Mouse (Mus musculus) C2C12 (cell line): ENCODE data around the gene BC005561.
"Not testable (repeated sequence)": the region's sequence is repeated elsewhere in the genome, so short reads cannot be mapped to it uniquely, and the experiment has no call there.

Source experiments
- CEBPB ChIP-seq: IDR thresholded peaks from one replicate; pipeline ENCODE4 v1.6.1; 2011; ENCODE audit warnings: low read depth, mild to moderate bottlenecking, control low read depth, moderate library complexity
- CTCF ChIP-seq: IDR thresholded peaks from one replicate; pipeline ENCODE4 v1.5.1; 2011; ENCODE audit not compliant: control insufficient read depth, insufficient read depth, insufficient read length
- FOSL1 ChIP-seq: IDR thresholded peaks from one replicate; pipeline ENCODE4 v1.8.0; 2011; ENCODE audit warnings: mild to moderate bottlenecking, low read length; ENCODE audit not compliant: poor library complexity, insufficient read depth, severe bottlenecking
- MAX ChIP-seq: IDR thresholded peaks from one replicate; pipeline ENCODE4 v1.6.1; 2011; ENCODE audit warnings: mild to moderate bottlenecking, control low read depth
- MYOD1 ChIP-seq: IDR thresholded peaks from one replicate; pipeline ENCODE4 v1.6.1; 2011; ENCODE audit warnings: low read depth; ENCODE audit not compliant: control insufficient read depth, insufficient read length
- MYOG ChIP-seq: IDR thresholded peaks from one replicate; pipeline ENCODE4 v1.6.1; 2011; ENCODE audit not compliant: control insufficient read depth, insufficient read length; ENCODE audit errors: extremely low read depth
- USF1 ChIP-seq: IDR thresholded peaks from one replicate; pipeline ENCODE4 v1.6.1; 2011; ENCODE audit warnings: low read depth, mild to moderate bottlenecking, control low read depth, moderate library complexity

- TF ChIP-seq CTCF, USF1, MAX, MYOD1, MYOG, FOSL1, CEBPB: not testable (repeated sequence)
Observed at GRCm38 (mm10) chr5:104568079-104568478, 59.9 kb downstream of the BC005561 start.
